Mouse (Mus musculus): ENCODE results near the gene Tpst2. TPM values are rescaled to one million over a fixed set of nuclear protein-coding genes. Genes with fewer than 3 reads are reported as not detected.

Tpst2 gene
- total and polyA plus RNA-seq, 2 experiments: 27.7 to 35.7 TPM

- DNase-seq (ENCODE audit: extremely low read depth, low read depth, low spot score): peak; percentile 53
- under 1% methylated on average over 24 of the region's 24 CpGs for WGBS
- peak overlapping the region; percentile 86 for H3K27ac ChIP-seq (replicated peaks; ENCODE audit: insufficient read depth, low read depth, low read length)
Measured at GRCm38 (mm10) chr5:112343205-112343595, 66.7 kb downstream of the Tpst2 start.

GRCm38 (mm10) chr5:112344092-112344960 is 67.8 kb downstream of the Tpst2 start:
- Histone ChIP-seq H3K4me3 (ENCODE audit: insufficient read depth, low read depth, low read length) (no peak overlapping the region), H3K79me2 (ENCODE audit: control insufficient read depth, insufficient read depth, low read length) (no peaks in the 10 kb centered on the region), H3K9ac (ENCODE audit: low read depth, low read length) (peak overlapping the region; percentile 32), H3K27ac (replicated peaks; ENCODE audit: insufficient read depth, low read depth, low read length) (peak overlapping the region; percentile 86), H3K27me3 (ENCODE audit: control insufficient read depth, insufficient read depth, low read length) (no peaks in the 10 kb centered on the region), H3K36me3 (ENCODE audit: control insufficient read depth, insufficient read depth, low read length) (peaks cover 2% of the 10 kb centered on the region; the same call in 1 of the 2 replicates), H3K4me1 (ENCODE audit: control insufficient read depth, insufficient read depth, low read length) (peaks cover 12% of the 10 kb centered on the region)
- 41% methylated on average over 6 of the region's 6 CpGs for WGBS
- TF ChIP-seq POLR2A (IDR thresholded peaks at IDR 0.05; ENCODE audit: extremely low read depth, insufficient read depth, low read length): no peak
- no peak for TF ChIP-seq CTCF (IDR thresholded peaks at IDR 0.05; ENCODE audit: low read depth, low read length)
- peak; percentile 87 for DNase-seq (ENCODE audit: extremely low read depth, low read depth, low spot score)

More at GRCm38 (mm10) chr5:112343205-112343595, 66.7 kb downstream of the Tpst2 start:
- Histone ChIP-seq H3K9ac (ENCODE audit: low read depth, low read length) (peak overlapping the region; percentile 84), H3K36me3 (ENCODE audit: control insufficient read depth, insufficient read depth, low read length) (peaks cover 2% of the 10 kb centered on the region; the same call in 1 of the 2 replicates), H3K79me2 (ENCODE audit: control insufficient read depth, insufficient read depth, low read length) (no peaks in the 10 kb centered on the region), H3K4me1 (ENCODE audit: control insufficient read depth, insufficient read depth, low read length) (peaks cover 12% of the 10 kb centered on the region), H3K27me3 (ENCODE audit: control insufficient read depth, insufficient read depth, low read length) (no peaks in the 10 kb centered on the region), H3K4me3 (ENCODE audit: insufficient read depth, low read depth, low read length) (peak overlapping the region; percentile 78)
- no peak for TF ChIP-seq POLR2A (IDR thresholded peaks at IDR 0.05; ENCODE audit: extremely low read depth, insufficient read depth, low read length)

GRCm38 (mm10) chr5:112346211-112346965 is 69.9 kb downstream of the Tpst2 start:
- Histone ChIP-seq H3K4me1 (ENCODE audit: control insufficient read depth, insufficient read depth, low read length) (peaks cover 12% of the 10 kb centered on the region), H3K27ac (replicated peaks; ENCODE audit: insufficient read depth, low read depth, low read length) (no peak overlapping the region), H3K4me3 (ENCODE audit: insufficient read depth, low read depth, low read length) (no peak overlapping the region), H3K27me3 (ENCODE audit: control insufficient read depth, insufficient read depth, low read length) (no peaks in the 10 kb centered on the region), H3K36me3 (ENCODE audit: control insufficient read depth, insufficient read depth, low read length) (peaks cover 9% of the 10 kb centered on the region; the same call in 1 of the 2 replicates), H3K79me2 (ENCODE audit: control insufficient read depth, insufficient read depth, low read length) (no peaks in the 10 kb centered on the region), H3K9ac (ENCODE audit: low read depth, low read length) (no peak overlapping the region)
- whole genome bisulfite sequencing: 91% methylated on average over 16 of the region's 16 CpGs
- TF ChIP-seq CTCF (IDR thresholded peaks at IDR 0.05; ENCODE audit: low read depth, low read length) (no peak), POLR2A (IDR thresholded peaks at IDR 0.05; ENCODE audit: extremely low read depth, insufficient read depth, low read length) (no peak)
- DNase-seq (ENCODE audit: extremely low read depth, low read depth, low spot score): no peak

GRCm38 (mm10) chr5:112349169-112349568 is 72.7 kb downstream of the Tpst2 start:
- DNase-seq (ENCODE audit: extremely low read depth, low read depth, low spot score): no peak
- no peaks in the 10 kb centered on the region for H3K27me3 ChIP-seq (ENCODE audit: control insufficient read depth, insufficient read depth, low read length)
- no peaks in the 10 kb centered on the region for H3K79me2 ChIP-seq (ENCODE audit: control insufficient read depth, insufficient read depth, low read length)
- peaks cover 9% of the 10 kb centered on the region; the same call in 1 of the 2 replicates for H3K36me3 ChIP-seq (ENCODE audit: control insufficient read depth, insufficient read depth, low read length)
- no peak overlapping the region for H3K4me3 ChIP-seq (ENCODE audit: insufficient read depth, low read depth, low read length)
- TF ChIP-seq CTCF (IDR thresholded peaks at IDR 0.05; ENCODE audit: low read depth, low read length): no peak
- no peak for TF ChIP-seq POLR2A (IDR thresholded peaks at IDR 0.05; ENCODE audit: extremely low read depth, insufficient read depth, low read length)
- WGBS: 87% methylated on average over 8 of the region's 8 CpGs
- H3K27ac ChIP-seq (replicated peaks; ENCODE audit: insufficient read depth, low read depth, low read length): no peak overlapping the region
- H3K4me1 ChIP-seq (ENCODE audit: control insufficient read depth, insufficient read depth, low read length): peaks cover 7% of the 10 kb centered on the region
- no peak overlapping the region for H3K9ac ChIP-seq (ENCODE audit: low read depth, low read length)

- Histone ChIP-seq H3K4me1 (ENCODE audit: control insufficient read depth, insufficient read depth, low read length) (no peaks in the 10 kb centered on the region), H3K27me3 (ENCODE audit: control insufficient read depth, insufficient read depth, low read length) (no peaks in the 10 kb centered on the region), H3K4me3 (ENCODE audit: insufficient read depth, low read depth, low read length) (no peak overlapping the region), H3K79me2 (ENCODE audit: control insufficient read depth, insufficient read depth, low read length) (no peaks in the 10 kb centered on the region), H3K27ac (replicated peaks; ENCODE audit: insufficient read depth, low read depth, low read length) (no peak overlapping the region), H3K36me3 (ENCODE audit: control insufficient read depth, insufficient read depth, low read length) (peaks cover 2% of the 10 kb centered on the region; the same call in 1 of the 2 replicates), H3K9ac (ENCODE audit: low read depth, low read length) (no peak overlapping the region)
- TF ChIP-seq POLR2A (IDR thresholded peaks at IDR 0.05; ENCODE audit: extremely low read depth, insufficient read depth, low read length): no peak
- no peak for TF ChIP-seq CTCF (IDR thresholded peaks at IDR 0.05; ENCODE audit: low read depth, low read length)
- 67% methylated on average over 6 of the region's 6 CpGs for WGBS
- DNase-seq (ENCODE audit: extremely low read depth, low read depth, low spot score): no peak
Measured at GRCm38 (mm10) chr5:112355493-112355892, 79.0 kb downstream of the Tpst2 start.

Measured in liver, adult 2 months (tissue).